Mouse (Mus musculus): Measurements from ENCODE around the gene Mks1. TPM values are rescaled to one million over a fixed set of nuclear protein-coding genes. Genes with fewer than 3 reads are reported as not detected.
A peak's percentile ranks its signal among the peaks of the same experiment; 100 is the strongest.
"Not testable (repeated sequence)": the region's sequence is repeated elsewhere in the genome, so short reads cannot be mapped to it uniquely, and the experiment has no call there.

The Mks1 gene
- total RNA-seq (2021), result 1 to 10 TPM; 5.3 to 6.6 TPM
- long read RNA-seq, experiment 1, transcript Mks1-201 (18 exons, 2,499 nt), result major isoform, 9 of 12 reads
- long read RNA-seq, experiment 1, partial matches to known transcripts, result 0 of 12 reads
- long read RNA-seq, experiment 1, other reads (novel, unspliced or antisense), result 3 of 12 reads
- long read RNA-seq, experiment 2, transcript Mks1-201 (18 exons, 2,499 nt), result major isoform, 10 of 15 reads
- long read RNA-seq, experiment 2, partial matches to known transcripts, result 0 of 15 reads
- long read RNA-seq, experiment 2, other reads (novel, unspliced or antisense), result 5 of 15 reads

GRCm38 (mm10) chr11:87852690-87853596, at the start of gene Mks1:
Mks1 (plus strand) TSS chr11:87853215.
- DNase-seq (ENCODE audit: low spot score in 2 of 2), result peak; percentile 81 to 92

DNA sequence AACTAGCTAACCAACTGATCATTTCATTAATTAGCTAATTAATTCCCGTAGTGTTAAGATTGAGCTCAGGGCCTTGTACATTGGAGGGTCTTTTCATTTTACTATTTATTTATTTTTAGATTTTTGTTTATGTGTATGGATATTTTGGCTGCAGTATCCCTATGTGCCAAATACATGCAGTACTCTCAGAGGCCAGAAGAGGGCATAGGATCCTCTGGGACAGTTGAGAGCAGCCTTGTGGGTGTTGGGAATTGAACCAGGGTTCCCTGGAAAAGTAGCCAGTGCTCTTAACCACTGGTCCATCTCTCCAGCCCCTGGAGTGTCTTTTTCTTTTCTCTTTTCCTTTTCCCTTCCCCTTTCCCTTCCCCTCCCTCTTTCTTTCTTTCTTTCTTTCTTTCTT, 47.6 kb upstream of the Mks1 start:
- DNase-seq (ENCODE audit: low spot score in 2 of 2), result no peak

DNA sequence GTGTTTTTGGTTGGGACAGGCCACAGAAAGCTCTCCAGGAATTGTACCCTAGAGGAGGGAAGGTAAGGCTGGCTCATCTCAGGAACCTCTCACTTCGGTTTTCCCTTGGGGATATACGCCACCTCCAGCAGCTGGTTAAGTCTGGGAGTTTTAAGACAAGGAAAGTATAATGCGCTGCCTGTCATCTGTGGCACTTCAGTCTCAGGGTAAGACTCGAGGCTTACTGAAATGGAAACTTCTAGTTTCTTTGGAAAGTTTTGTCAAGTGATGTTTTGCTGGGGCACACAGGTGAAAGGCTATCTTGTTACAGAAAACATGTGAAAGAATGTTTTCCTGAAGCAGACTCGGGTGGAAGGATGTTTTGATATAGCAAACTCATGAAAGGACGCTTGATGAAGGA, 45.6 kb upstream of the Mks1 start:
- no peak for DNase-seq (ENCODE audit: low spot score in 2 of 2)

GRCm38 (mm10) chr11:87808236-87808635, 44.8 kb upstream of the Mks1 start:
- DNase-seq (ENCODE audit: low spot score in 2 of 2), result no peak

DNA sequence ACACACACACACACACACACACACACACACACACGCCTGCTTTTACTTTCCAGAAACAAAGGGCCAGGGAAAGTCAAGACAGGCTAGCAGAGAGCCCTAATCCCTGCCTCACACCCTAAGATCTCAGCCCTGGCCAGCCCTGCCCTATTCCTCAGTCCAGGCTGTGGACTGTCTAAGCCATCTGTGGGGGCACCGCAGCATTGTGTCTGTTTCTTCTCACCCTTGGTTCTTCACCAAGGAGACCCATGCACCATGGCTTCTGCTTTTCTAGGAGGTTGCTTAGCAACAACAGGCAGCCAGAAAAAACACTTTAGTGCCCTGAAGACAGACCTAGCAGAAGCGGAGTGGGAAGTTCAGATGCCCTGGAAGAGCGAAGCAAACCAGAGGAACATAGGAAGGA, 41.6 kb upstream of the Mks1 start:
- no peak for DNase-seq (ENCODE audit: low spot score in 2 of 2)

DNA sequence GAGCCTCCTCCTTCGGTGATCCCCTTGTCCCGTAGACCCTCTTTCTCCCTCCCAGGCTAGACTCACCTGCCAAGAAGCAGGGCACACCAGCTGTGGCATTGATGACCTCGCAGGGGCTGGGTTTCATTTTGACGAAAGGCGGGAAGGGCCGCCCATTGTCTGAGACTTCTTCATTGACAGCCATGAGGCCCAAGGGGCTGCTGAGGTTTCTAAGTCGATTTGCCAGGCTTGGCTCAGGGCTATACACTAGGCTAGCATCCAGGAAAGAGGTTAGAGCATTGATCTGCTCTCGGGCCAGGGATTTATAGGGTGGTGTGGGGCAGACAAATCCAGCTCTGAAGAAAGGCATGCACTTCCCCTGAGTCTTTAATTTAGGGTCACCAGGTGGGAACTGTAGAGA, 38.2 kb upstream of the Mks1 start:
- DNase-seq (ENCODE audit: low spot score in 2 of 2), result no peak

DNA sequence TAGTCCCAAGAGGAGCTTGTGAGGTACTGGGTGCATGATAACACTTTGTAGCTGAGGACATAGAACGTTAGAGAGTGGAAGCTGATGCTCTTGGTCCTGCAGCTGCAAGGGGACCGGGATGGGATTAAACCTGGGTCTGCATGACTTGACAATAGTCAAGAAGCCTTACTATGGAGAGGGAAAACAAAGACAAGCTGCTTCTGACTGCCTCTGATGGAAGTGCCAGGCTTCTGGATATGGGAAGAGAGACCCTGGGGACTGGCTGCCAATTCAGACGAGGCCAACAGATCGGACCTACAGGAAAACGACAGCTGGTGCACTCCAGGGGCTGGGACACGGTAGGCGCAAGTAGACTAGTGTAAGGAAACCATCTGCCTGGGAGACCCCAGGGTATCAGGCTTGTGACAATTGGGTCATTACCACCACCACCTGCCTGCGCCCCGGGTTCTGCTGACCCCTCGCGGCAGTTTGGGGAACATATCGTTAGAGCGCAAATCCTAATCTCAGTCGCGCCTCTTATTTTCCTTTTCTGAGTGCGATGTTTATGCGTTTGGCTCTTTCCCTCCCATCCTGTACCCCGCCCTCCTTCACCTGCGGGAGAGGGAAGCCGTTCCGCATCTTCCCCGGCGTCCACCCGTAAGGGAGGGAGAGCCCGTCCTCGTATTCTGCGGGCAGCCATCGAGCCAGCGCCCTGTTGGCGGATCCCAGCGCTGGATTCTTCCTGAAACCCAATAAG, 36.1 kb upstream of the Mks1 start:
- peak in 1 of 2 experiments; percentile 31 for DNase-seq (ENCODE audit: low spot score in 2 of 2)

- DNase-seq (ENCODE audit: low spot score in 2 of 2), result no peak
These were observed 35.6 kb upstream of the Mks1 start for GRCm38 (mm10) chr11:87817443-87817773.

- no peak for DNase-seq (ENCODE audit: low spot score in 2 of 2)
These were observed 31.5 kb upstream of the Mks1 start for GRCm38 (mm10) chr11:87821502-87821901.

DNA sequence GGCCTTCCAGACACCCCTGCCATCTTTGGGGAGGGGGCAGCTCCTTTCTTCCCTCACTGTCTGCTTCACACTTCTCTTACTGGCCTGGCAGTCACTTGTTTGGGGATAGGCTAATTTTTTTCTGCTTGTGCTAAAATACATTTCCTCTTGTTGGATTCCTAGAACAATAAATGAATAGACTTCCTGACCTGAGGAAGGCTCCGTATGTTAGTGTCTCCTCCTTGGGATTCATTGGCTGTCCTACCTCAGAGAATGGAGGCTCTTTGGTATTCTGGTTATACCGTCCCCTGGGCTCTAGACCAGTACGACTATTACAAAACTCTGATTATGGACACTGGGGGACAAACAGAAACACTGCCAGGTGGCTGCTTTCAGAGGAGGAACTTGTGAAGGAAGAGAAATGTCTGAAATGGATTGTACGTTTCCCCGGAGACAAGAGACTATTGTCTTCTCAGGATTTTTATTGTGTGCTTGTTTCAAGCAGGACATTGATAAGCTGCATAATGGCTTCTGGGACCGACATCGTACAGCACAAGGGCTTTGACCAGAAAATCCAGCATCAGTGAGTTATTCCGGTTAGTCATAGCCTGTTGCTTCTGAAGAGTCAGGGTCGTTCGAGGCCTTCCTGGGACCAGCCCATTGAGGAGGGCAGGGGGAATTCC, 24.6 kb upstream of the Mks1 start, which contains the start of gene Lpo:
Lpo (minus strand) TSS at position 51 of the 662 bp plus-strand sequence.
- DNase-seq (ENCODE audit: low spot score in 2 of 2), result no peak

DNA sequence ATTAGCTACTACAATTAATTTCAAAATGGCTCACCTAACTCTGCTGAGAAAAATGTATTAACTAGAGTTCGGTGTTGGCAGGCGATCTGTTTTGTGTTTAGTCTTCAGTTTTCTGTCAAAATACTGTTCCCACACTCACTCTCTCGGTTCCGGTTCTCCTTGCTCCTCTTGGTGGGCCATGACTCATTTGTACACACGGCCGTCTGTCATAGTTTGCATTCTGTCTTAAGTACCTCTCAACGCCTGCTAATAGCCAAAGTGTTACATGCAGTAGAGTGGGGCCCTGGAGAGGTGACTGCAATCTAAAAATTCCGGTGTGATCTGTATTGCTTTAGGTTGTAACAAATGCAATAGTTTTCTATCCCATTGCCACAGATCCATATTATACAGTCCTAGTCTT, 12.3 kb upstream of the Mks1 start:
- no peak for DNase-seq (ENCODE audit: low spot score in 2 of 2)

DNA sequence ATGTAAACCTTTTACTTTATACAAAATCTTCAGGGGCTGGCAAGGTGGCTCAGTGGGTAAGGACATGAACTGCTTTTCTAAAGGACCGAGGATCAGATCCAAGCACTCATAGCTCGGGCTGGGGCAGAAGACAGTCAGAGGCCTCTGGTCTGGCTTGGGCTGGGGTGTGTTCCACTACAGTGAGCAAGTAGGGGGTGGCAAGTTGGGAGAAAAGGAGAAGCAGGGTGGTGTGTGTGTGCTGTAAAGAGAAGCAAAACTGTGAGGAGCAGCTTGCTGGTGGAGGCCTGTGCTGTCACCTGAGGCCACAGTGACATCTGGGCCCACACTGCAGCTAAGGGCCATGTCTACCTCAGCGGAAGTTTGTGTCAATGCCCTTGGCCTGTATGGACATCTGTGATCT, 11.6 kb upstream of the Mks1 start:
- no peak for DNase-seq (ENCODE audit: low spot score in 2 of 2)

- no peak for DNase-seq (ENCODE audit: low spot score in 2 of 2)
These were observed 5.9 kb upstream of the Mks1 start for GRCm38 (mm10) chr11:87846968-87847600.

- DNase-seq (ENCODE audit: low spot score in 2 of 2), result no peak
These were observed 5.1 kb upstream of the Mks1 start for GRCm38 (mm10) chr11:87847884-87848283.

DNA sequence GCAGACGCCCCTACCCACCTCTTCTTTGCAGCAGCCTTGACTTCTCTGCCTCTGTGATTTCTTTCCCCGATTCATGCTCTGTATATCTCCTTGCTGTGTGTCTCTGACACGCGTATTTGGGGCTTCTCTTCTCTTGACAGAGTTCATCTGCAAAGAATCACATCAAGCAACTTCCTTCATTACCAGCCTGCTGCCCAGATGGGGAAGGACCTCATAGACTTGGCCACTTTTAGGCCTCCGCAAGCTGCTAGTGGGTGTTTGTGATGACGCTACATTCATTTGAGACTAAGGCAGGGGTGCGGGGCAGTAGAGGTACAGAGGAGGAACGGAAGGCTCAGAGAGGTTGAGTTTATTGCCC, 561 bp downstream of the Mks1 start:
- DNase-seq (ENCODE audit: low spot score in 2 of 2), result no peak

DNA sequence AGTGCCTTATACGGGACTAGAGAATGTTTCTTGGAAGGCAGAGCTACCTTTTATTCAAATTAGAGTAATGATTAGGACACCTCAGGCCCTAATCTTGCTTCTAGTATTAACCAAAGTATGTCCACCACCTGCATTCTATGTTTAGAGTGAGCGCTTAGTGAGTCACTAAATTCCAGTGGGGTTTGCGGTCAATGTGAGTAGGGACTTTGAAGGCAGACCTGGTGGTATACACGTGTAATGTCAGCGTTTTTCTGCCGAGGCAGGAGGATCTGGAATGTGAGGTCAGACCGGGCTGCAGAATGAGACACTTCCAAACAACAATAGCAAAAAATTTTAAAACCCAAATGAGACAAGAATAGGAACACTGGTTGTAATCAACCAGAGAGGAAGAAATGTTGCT, 1.5 kb downstream of the Mks1 start:
- no peak for DNase-seq (ENCODE audit: low spot score in 2 of 2)

- no peak for DNase-seq (ENCODE audit: low spot score in 2 of 2)
These were observed 6.3 kb downstream of the Mks1 start for GRCm38 (mm10) chr11:87859273-87859672.

DNA sequence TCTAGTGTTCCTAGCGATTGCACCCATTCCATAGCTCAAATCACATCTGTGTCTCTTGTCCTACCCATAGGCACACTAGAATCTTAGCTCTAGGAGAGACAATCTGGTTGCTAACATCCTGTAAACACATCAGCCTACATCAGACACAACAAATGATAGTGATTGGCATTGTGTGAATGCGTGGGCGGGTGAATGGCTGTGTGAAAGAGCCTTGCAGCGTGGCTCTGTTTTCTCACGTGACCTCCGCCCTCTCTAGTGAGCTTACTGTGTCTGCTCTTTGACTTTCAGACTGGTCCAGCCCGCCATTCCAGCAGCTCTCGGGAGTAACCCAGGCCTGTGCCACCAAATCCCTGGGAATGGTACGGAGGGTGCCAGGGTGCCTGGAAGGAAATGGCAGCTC, 7.4 kb downstream of the Mks1 start:
- DNase-seq (ENCODE audit: low spot score in 2 of 2), result no peak

DNA sequence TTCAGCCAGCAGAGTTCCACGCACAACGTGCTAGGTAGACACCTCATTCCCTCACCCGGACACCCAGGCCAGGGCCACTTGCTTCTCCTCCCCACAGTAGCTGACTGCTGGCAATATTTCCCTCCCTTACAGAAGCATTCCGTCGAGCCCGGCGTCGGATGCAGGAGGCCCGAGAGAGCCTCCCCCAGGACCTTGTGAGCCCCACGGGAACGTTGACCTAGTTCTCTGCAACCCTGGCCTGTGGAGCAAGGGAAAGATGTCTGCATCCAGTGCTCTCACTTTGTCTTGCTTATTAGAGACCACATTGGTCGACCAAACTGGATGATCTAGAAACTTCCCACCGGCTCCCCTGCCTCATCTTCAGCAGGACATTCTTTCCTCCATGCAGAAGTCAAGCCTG, 9.8 kb downstream of the Mks1 start:
- no peak for DNase-seq (ENCODE audit: low spot score in 2 of 2)

DNA sequence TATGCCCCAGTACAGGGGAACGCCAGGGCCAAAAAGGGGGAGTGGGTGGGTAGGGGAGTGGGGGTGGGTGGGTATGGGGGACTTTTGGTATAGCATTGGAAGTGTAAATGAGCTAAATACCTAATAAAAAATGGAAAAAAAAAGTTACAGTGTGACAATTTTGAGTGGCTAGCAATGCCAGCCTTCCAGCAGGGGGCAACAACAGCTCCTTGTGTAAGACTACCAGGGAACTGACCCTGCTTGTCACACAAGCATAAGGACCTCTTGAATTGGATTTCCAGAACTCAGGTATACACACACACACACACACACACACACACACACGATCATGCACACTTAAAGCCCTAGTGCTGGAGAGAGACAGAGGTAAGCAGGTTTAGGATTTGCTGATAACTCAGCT, 13.9 kb downstream of the Mks1 start:
- not testable (repeated sequence) for DNase-seq (ENCODE audit: low spot score in 2 of 2)

- DNase-seq (ENCODE audit: low spot score in 2 of 2), result no peak
These were observed 17.1 kb downstream of the Mks1 start for GRCm38 (mm10) chr11:87870096-87870495.

Data from gastrocnemius, postnatal 4 days (tissue).